Mouse (Mus musculus): Measurements from ENCODE around the gene Morn3.
A peak's percentile ranks its signal among the peaks of the same experiment; 100 is the strongest.

Gene Morn3

GRCm38 (mm10) chr5:122990411-122991160 lies 56.2 kb downstream of the Morn3 start:
- DNase-seq (ENCODE audit: low read depth), result peak; percentile 96

- DNase-seq (ENCODE audit: low read depth), result peak; percentile 77
These were observed 57.1 kb downstream of the Morn3 start, which contains the start of gene Kdm2b for GRCm38 (mm10) chr5:122989551-122990330. Kdm2b (minus strand) TSS chr5:122989823.

- DNase-seq (ENCODE audit: low read depth), result peak; percentile 94
These were observed 57.8 kb downstream of the Morn3 start for GRCm38 (mm10) chr5:122989001-122989525.

DNA sequence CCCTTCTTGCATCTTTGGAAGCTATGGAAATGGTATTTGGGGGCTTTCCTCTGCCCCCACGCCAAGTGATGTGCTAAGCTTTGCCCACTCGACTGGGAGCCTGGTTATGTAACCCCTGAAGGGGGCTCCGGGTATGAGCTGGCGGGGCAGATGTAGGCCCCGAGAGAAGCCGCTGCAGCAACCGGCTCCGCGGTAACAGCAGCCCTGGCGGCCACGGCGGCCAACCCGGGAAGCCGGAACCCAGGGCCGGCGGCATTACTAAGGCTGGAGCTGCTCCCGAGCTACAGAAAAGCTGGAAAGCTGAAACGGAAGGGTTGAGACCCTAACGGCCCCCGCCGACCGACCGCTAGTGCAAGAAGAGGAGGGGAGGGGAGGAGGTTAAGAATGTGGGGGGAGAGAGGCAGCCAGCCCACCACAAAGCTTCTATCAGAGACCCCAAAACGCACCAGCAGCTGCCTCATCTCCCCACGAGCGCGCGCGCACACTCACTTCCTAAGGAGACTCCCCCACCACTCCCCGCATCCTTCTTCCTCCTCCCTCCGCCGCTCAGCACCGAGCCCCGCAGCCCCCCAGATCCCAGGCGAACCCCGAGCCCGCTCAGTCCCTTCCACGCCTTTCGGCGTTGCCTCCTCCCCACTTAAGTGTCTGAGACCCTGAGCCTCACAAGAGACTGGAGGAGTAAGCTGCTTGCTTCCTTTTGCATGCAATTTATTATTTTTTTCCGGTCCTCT lies 58.6 kb downstream of the Morn3 start:
- DNase-seq (ENCODE audit: low read depth), result peak; percentile 69

DNA sequence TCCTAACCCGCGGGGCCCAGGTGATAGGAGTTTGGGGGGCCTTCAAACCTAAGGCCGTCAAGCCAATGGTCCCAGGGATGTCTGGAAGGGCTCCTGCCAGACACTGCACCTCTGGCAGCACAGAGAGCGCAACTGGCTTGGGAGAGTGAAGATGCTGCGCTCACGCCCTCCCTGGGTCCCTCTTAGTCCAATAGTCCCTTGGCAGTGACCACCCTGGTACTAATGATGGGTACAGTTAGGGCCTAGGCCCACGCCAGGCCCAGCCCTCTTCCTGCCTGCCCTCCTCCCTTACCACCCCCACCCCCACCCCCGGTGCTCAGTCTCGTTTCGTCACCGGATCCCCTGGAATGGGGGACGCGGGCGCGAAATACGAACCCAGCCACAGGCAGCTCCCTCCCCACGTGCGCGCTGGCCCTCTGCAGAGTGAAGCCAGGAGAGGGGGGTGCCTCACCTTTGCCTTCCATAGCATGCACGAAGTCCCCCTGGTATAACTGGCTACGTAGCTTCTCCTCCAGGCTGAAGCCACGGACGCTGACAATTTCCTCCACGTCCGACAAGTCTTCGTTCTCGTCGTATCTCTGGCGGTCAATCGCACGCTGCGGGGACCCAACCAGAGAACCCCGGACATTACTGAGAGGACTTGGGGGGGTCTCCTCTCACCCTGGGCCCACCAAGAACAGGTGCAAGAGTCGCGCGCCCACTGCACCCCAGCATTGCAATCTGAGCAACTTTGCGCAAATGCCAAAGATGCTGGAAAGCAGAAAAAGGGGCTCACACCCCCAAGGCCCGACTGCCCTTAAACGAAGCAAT lies 59.4 kb downstream of the Morn3 start:
- peak; percentile 62 for DNase-seq (ENCODE audit: low read depth)

- DNase-seq (ENCODE audit: low read depth), result peak; percentile 42
These were observed 60.7 kb downstream of the Morn3 start for GRCm38 (mm10) chr5:122986091-122986493.

Measured in naive thymus-derived CD4-positive, alpha-beta T cell, adult 2 months (primary cell).